Mouse (Mus musculus) heart, adult 2 months (tissue): ENCODE data around the gene Wnt2b. TPM values are rescaled to one million over a fixed set of nuclear protein-coding genes. Genes with fewer than 3 reads are reported as not detected.

Experiments used
- DNase-seq, 2 experiments: peaks; one replicate each; pipeline ENCODE4 v3.0.0; 2021
- H3K27ac ChIP-seq: fragments of 200-600 bp; 2 replicates; pipeline ENCODE4 v1.8.1; 2022
- H3K27me3 ChIP-seq: fragments of 200-500 bp; 2 replicates; pipeline ENCODE4 v1.6.1; 2012; ENCODE audit warnings: mild to moderate bottlenecking, low read length, inconsistent platforms, mixed read lengths; ENCODE audit not compliant: control insufficient read depth, insufficient read depth
- H3K36me3 ChIP-seq: fragments of 200-500 bp; 2 replicates; pipeline ENCODE4 v1.6.1; 2012; ENCODE audit warnings: low read length, inconsistent platforms; ENCODE audit not compliant: control insufficient read depth, insufficient read depth
- H3K4me1 ChIP-seq: fragments of 200-500 bp; 2 replicates; pipeline ENCODE4 v1.6.1; 2011; ENCODE audit warnings: low read length; ENCODE audit not compliant: control insufficient read depth, insufficient read depth
- H3K4me3 ChIP-seq: fragments of 200-600 bp; 2 replicates; pipeline ENCODE4 v1.8.1; 2022
- H3K79me2 ChIP-seq: fragments of 200-500 bp; replicated peaks from 2 replicates; pipeline ENCODE4 v1.6.1; 2012; ENCODE audit warnings: mild to moderate bottlenecking, inconsistent platforms, low read length, moderate library complexity, mixed read lengths; ENCODE audit not compliant: control insufficient read depth, insufficient read depth
- H3K9ac ChIP-seq: fragments of 200-500 bp; 2 replicates; pipeline ENCODE4 v1.6.1; 2012; ENCODE audit warnings: low read depth, mild to moderate bottlenecking, control low read depth, inconsistent platforms, low read length, mixed read lengths
- CTCF ChIP-seq: fragments of 200-600 bp; IDR thresholded peaks from 2 replicates; pipeline ENCODE4 v1.8.1; 2022; ENCODE audit warnings: antibody characterized with exemption, mild to moderate bottlenecking, moderate library complexity
- EP300 ChIP-seq: fragments of 200-500 bp; IDR thresholded peaks from 2 replicates; pipeline ENCODE4 v1.6.1; 2011; ENCODE audit warnings: low read depth, low read length, control low read depth; ENCODE audit not compliant: insufficient read depth
- POLR2A ChIP-seq: fragments of 200-500 bp; IDR thresholded peaks from 2 replicates; pipeline ENCODE4 v1.6.1; 2011; ENCODE audit warnings: mild to moderate bottlenecking, low read depth, low read length, control low read depth; ENCODE audit not compliant: insufficient read depth
- WGBS: fragments of 180-500 bp; shearing (Covaris S2); methylation state at CpG from one replicate; pipeline ENCODE4 v1.1.7; 2018; 5-methylcytosine and 5-hydroxymethylcytosine counted together
- intact Hi-C: fragments of 180-260 bp; cut with DNase I; formaldehyde crosslinking; loops from one replicate; pipeline ENCODE4 v1.15.1; 2025
- polyA plus RNA-seq: library from polyadenylated mRNA; depleted of rRNA; stranded (reverse); fragments of >200 nt; gene quantifications from 2 replicates; pipeline ENCODE4 v1.2.3, GENCODE M21; 2012
- total RNA-seq, 2 experiments: library from RNA; stranded (reverse); gene quantifications; 2 replicates each; pipeline ENCODE4 v1.2.3; 2021

Gene Wnt2b
- total and polyA plus RNA-seq, 3 experiments = 0.51 to 0.77 (median 0.76) TPM

DNA sequence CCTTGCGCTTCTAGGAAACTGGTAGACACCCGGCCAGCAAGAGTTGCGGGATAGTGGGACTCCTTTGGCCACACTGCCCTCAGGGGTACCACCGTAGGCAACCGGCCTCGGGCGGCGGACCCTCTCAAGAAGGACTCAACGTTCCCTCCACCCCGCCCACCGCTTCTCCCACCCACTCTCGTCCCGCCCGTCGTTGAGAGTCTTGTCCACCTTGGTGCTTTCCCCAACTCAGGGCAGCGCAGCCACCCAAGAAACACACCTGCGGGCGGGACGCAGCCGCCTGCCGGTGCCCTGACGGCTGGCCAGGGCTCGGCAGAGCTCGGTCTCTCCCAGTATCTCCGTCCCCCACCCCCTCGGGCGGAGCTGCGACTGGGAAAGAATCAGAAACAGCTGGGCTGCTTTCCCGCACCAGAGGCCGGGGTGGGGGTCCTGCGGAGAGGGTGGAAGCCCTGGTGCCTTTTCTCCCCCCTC, 455 bp upstream of the Wnt2b start:
- Histone ChIP-seq H3K9ac (no peak overlapping the region), H3K27me3 (peaks cover 12% of the 10 kb centered on the region), H3K4me1 (no peaks in the 10 kb centered on the region), H3K36me3 (no peaks in the 10 kb centered on the region), H3K79me2 (no peaks in the 10 kb centered on the region), H3K27ac (no peak overlapping the region), H3K4me3 (peak overlapping the region; percentile 47)
- WGBS = under 1% methylated on average over 29 of the region's 31 CpGs
- TF ChIP-seq POLR2A (no peak), CTCF (no peak), EP300 (no peak)
- intact Hi-C loops = no loop called here
- peak in 1 of 2 experiments; percentile 23 for DNase-seq

DNA sequence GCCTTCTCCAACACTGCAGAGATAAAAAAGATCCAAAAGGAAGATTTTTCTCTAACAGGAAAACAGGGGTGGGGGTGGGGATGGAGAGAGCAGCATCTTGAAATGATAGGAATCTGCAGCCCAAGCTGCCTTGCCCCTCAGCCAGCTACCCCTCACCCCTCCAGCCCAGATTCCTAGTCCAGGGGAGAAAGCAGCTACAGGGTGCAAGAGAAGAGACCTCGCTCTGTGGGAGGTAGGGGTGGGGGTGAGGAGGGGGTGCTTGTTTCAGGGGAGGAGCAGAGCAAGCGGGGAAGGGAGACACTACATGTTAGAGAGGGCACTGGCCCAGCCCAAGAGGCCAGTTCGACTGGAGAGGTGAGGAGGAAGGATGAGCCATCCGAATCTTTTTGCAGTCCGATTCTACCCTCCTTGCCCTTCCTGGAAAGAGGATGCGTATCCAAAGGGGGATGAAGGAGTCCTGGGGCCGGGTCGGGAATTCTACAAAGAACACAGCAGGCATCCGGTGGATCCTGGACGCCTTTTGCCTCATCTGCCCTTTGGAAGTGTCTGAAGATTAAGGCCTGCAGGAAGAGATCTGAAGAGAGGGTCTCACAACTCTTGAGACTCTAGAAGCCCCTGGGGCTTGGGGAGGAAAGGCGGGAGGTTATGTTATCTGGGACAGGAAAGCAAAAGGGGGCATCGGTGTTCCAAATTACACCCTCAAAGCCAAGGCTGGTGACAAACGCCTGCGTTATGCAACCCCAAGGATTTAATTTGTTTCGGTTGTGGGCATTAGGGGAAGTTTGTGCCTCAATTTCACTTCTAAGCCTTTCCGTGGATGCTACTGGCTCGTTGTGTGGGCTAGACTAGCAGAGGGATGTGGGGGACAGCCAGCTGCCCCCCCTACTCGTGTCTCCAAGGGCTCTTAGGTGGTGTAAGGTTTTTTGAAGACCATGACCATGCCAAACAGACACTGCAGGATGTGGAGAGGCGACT, 1.4 kb downstream of the Wnt2b start:
- intact Hi-C loops = no loop called here
- peaks cover 12% of the 10 kb centered on the region for H3K27me3 ChIP-seq
- WGBS = 26% methylated on average over 19 of the region's 19 CpGs
- H3K79me2 ChIP-seq = no peaks in the 10 kb centered on the region
- no peak overlapping the region for H3K27ac ChIP-seq
- no peaks in the 10 kb centered on the region for H3K36me3 ChIP-seq
- TF ChIP-seq CTCF (no peak), EP300 (no peak), POLR2A (no peak)
- DNase-seq = peak in 1 of 2 experiments; percentile 16
- H3K4me1 ChIP-seq = no peaks in the 10 kb centered on the region
- H3K4me3 ChIP-seq = no peak overlapping the region
- H3K9ac ChIP-seq = no peak overlapping the region

DNA sequence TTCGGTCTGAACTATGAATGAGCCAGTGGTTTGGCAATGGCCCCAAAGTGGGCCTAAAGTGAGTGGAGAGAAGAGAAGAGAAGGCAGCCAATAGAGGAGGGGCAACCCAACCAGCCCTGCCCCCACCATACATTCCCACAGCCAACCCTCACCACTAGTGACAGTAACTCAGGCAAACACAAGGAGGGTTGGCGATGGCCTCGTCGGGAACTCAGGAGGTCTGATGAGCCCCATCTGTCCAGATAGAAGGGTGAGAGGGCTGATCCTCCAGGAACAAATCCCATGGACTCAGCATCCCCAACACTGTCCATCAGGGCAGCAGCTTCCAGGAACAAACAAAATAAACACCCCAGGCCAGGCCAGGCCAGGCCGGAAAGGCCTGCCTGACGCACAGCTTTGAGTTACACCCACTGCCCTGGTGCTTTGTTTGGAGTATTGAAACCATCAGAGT, 5.6 kb downstream of the Wnt2b start:
- Histone ChIP-seq H3K36me3 (no peaks in the 10 kb centered on the region), H3K4me3 (no peak overlapping the region), H3K79me2 (no peaks in the 10 kb centered on the region), H3K27me3 (peaks cover under 1% of the 10 kb centered on the region), H3K9ac (no peak overlapping the region), H3K4me1 (no peaks in the 10 kb centered on the region), H3K27ac (no peak overlapping the region)
- DNase-seq = no peak
- WGBS = 77% methylated on average over 6 of the region's 6 CpGs
- TF ChIP-seq POLR2A (no peak), EP300 (no peak), CTCF (no peak)
- intact Hi-C loops = no loop called here

DNA sequence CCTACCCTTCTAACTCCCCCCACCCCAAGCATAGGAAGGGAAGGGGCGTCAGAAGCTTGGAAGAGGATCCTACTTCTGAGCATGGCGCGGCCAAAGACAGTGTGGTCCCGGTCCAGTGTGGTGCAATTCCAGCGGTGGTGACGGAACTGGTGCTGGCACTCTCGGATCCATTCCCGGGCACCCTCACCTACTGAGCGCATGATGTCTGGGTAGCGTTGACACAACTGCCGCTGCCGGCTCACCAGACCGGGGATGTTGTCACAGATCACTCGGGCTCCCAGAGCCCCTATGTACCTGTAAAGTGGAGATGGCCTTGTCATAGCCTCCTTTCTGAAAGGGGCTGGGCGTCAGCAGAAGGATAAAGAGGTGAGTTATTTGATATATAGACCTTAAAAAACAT, 7.2 kb downstream of the Wnt2b start:
- intact Hi-C loops = no loop called here
- H3K27ac ChIP-seq = no peak overlapping the region
- H3K9ac ChIP-seq = no peak overlapping the region
- TF ChIP-seq EP300 (no peak), CTCF (no peak), POLR2A (no peak)
- no peaks in the 10 kb centered on the region for H3K4me1 ChIP-seq
- no peaks in the 10 kb centered on the region for H3K27me3 ChIP-seq
- no peak for DNase-seq
- H3K4me3 ChIP-seq = no peak overlapping the region
- no peaks in the 10 kb centered on the region for H3K79me2 ChIP-seq
- no peaks in the 10 kb centered on the region for H3K36me3 ChIP-seq
- WGBS = 97% methylated on average over 15 of the region's 15 CpGs

DNA sequence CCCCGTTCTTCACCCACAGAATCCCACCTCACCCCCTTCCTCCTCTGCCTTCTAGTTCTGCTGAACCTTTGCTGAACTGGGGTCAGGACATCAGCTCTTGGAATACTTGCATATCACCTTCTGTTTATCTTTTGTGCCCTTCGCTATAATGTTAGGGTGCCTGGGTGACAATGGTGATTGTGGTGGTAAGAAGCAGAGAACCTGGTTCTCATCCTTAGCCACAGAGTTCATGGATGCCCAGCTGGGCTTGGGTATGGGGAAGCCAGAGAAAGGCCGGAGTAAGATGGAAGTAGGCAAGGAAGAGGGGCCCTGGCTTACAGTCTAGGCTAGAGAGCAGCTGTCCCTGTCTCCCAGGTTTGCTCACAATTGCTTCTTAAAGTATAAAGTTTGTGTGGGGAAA, 7.6 kb downstream of the Wnt2b start:
- Histone ChIP-seq H3K27me3 (no peaks in the 10 kb centered on the region), H3K4me3 (no peak overlapping the region), H3K36me3 (no peaks in the 10 kb centered on the region), H3K4me1 (no peaks in the 10 kb centered on the region), H3K79me2 (no peaks in the 10 kb centered on the region), H3K27ac (no peak overlapping the region), H3K9ac (no peak overlapping the region)
- intact Hi-C loops = no loop called here
- TF ChIP-seq EP300 (no peak), CTCF (no peak), POLR2A (no peak)
- DNase-seq = no peak
- 98% methylated on average over 3 of the region's 3 CpGs for WGBS
